Mouse (Mus musculus) cerebellum, adult (tissue): ENCODE measurements around the gene Atp6v1e2.

ENCODE experiments used
- ATAC-seq: cut with Nextera tagmentation; 2 replicates; pipeline ENCODE4 v1.9.2; 2017; ENCODE audit warnings: mild to moderate bottlenecking, moderate library complexity, mixed read lengths; ENCODE audit not compliant: insufficient number of reproducible peaks, low FRiP score, low TSS enrichment

Gene Atp6v1e2

DNA sequence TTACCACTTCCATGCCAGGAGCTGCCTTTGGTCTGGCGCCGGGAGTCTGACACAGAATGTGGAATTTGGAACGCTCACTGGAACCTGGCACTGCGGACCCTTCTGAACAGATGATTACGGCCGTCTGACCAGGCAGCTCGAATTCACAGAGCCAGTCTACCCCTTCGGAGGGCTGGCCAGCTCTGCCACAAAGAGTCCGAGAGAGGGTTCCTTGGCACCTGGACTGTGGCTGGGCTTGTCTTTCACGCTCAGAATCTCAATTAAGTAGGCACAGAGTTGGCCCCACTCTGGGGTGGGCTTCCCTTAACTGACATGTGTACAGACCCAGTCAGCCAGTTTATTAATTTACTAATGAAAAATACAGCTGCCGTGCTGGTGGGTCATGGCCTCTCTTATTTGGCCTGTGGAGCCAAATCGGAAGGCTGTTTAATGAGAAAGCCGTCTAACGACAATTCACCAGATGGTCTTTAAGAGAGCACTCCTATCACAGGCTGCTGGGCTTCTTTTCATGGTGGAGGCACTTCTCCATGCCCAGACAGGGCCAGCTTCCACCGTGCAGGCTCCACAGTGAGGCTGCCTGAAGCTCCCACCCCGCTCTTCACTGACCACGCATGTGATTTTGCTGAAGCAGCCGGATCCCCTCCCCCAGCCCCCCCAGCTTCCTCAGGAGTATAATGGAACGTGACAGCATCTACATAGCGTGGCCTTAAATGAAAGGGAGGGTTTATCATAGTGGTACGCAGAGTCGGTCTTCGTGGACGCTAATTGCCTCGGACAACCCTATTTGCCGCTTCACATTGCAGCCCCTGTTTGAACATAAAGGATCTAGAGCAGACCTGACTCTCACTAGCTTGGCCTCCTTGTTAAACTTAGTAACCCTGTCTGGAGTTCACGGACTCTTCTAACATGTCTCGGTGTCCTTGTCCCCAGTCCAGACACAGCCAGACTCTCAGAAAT is at the start of gene Atp6v1e2:
Atp6v1e2 (minus strand) TSS at position 58 of the 957 bp plus-strand sequence.
- ATAC-seq: no peak

DNA sequence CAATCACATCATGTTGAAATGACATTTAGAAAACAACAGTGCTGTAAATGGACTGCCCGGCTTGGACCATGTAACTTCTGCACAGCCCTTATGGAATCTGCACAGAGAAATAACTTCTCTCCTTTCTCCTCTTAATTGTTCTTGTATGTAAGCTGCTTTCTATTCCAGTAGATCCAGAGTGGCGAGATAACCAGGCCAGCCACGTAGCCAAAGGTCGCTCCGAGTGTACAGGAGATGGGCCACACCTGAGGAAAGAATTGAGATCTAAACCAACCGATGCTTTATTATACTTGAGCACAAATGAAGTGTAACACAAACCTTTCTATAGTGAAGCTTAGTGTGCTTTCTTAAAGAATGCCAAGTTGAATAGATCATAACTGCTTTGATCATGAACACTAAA is 49.6 kb upstream of the Atp6v1e2 start:
- no peak for ATAC-seq

DNA sequence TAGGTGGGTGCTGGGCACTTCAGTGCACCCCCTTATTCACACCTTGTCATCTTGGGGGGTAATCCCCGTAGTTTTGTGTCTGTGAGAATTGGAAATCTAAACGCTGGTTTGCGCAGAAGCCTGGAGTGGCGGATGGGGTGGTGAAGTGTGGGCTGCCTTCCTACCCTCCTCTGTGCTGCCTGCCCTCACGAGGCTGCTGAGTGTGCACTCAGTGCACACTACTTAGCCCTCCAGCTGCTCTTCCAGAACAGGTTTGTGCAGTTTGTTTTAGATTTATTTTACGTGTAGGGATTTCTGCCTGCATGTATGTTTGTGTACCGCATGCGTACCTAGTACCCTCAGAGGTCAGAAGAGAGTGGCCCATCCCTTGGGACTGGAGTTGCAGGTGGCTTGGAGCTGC is 43.6 kb upstream of the Atp6v1e2 start:
- no peak for ATAC-seq

DNA sequence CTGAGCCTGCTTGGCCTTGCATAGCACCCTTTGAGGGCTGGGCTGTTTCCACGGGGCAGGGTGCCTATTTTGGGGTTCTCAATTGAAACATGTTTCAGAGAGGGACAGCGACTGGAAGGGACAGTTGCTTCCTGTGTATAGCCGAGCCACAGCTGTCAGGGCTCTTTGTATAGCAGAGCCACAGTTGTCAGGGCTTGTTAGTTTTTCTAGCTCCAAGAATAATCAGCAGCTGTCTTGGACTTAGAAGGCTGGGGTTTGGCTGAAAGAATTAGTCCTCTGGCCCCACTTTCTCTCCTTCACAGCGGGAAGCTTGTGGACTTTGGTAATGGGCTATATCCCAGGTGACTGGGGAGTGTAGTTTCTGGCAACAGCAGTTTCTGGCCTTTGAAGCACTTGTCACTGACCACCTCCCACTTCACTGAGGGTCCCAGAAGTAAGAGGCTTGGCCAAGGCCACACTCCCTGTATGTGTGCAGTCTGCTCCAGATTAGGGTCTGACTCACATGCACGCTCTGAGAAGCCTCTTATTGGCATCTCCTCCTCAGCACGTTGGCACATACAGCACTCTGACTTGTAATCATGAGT is 41.0 kb upstream of the Atp6v1e2 start:
- ATAC-seq: no peak

DNA sequence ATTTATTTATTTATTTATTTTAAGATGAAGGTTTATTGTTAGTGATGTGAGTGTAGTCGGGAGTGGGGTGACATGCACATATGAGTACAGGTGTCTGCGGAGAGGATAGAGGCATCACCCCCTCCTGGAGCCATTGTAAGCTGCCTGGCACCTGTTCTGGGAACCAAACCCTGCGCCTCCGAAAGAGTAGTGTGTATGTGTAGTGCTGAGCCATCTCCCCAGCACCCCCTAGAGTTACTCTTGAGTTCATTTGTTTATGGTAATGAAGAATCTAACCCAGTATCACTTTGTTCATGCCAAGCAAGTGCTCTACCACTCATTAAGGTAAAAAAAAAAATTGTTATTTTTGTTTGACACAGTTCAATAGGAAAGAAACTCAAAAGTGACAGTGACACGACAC is 40.5 kb upstream of the Atp6v1e2 start:
- no peak for ATAC-seq

DNA sequence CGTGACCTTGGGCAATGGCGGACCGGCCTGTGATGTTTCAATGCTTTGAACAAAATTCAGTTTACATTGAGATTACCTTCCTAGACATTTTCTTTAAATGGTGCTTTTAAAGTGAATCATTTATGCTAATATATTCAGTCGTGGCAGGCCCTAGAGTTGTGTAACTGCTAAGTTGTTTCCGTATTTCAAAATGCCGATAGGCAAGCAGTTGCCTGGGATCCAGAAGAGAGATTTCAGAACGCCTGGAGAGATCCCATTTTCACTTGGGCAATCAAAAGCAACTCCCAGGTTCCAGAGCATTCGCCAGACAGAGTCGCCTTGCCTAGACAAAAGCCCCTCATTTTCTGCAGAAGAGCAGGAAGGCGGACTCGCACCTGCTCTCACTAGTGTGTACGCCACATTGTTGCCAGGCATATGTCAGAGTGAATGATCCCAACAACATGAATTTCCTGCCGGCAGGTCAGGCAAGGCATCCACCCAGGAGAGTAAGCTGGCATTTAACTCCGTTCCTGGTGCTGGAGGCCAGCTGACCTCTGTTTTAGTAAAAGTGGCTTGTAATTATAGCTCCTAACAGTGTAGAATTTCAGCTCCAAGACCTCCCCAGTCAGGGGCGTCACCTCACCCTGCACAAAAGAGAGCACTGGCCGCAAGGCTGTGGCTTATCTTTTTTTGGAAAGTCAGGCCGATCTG is 38.9 kb upstream of the Atp6v1e2 start:
- ATAC-seq: no peak

DNA sequence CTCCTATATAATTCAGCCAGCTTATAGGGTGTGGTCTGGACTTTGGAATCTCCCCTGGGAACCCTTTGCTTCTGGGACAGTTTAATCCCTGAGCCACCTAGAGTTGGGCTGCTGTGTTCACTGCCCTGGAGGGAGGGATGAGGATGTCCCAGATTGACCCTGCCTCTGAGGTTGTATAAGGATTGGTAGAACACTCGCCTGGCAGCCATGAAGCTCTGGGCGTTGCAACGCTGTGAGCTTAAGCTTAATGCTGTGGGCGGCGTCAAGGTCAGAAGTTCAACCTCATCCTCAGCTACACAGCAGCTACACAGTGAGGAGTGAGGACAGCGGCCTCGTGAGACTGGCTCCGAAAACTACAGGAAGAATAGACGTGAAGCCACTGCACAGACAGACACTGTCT is 34.8 kb upstream of the Atp6v1e2 start:
- no peak for ATAC-seq

DNA sequence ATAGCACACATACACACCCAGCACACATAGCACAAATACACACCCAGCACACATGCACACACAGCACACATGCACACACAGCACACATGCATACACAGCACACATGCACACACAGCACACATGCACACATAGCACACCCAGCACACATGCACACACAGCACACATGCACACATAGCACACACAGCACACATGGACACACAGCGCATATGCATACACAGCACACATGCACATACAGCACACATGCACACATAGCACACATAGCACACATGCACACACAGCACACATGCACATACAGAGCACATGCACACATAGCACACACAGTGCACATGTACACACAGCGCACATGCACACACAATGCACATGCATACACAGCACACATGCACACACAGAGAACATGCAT is 34.0 kb upstream of the Atp6v1e2 start:
- no peak for ATAC-seq

DNA sequence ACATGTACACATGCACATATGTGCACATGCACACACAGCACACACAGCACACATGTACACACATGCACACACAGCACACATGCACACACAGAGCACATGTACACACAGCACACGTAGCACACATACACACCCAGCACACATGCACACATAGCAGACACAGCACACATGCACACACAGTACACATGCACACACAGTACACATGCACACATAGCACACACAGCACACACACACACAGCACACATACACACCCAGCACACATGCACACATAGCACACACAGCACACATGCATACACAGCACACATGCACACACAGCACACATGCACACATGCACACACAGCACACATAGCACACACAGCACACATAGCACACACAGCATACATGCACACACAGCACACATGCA is 33.5 kb upstream of the Atp6v1e2 start:
- ATAC-seq: no peak

DNA sequence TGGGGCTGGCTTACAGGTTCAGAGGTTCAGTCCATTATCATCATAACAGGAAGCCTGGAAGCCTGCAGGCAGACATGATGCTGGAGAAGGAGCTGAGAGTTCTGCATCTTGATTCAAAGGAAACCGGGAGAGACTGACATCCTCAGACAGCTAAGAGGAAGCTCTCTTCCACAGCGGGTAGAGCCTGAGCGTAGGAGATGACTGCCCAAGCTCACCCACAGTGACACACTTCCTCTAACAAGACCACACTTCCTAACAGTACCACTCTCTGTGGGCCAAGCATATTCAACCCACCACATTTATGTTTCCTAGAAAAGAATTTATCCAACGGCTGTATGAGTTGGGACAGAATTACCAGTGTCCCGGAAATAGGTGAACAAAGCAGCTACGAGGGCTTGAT is 30.8 kb upstream of the Atp6v1e2 start:
- ATAC-seq: no peak

DNA sequence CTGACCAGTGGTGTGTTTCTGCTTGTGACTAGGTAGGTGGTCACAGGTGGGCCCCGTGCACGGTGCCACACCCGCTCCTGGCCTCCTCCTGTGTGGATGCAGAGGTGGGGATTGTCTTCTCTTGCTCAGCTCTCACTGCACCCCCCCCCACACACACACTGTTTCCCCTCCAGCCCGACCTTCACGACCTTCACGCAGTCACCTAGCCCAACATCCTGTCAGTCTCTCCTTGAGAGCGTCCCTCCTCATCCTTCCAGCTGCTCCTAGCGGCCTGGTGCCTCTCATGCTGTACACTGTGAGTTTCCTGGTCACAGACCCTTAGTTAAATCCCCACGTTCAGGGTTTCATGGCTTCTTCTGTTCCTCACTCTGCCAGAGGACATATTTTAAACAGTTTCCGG is 28.7 kb upstream of the Atp6v1e2 start:
- no peak for ATAC-seq

DNA sequence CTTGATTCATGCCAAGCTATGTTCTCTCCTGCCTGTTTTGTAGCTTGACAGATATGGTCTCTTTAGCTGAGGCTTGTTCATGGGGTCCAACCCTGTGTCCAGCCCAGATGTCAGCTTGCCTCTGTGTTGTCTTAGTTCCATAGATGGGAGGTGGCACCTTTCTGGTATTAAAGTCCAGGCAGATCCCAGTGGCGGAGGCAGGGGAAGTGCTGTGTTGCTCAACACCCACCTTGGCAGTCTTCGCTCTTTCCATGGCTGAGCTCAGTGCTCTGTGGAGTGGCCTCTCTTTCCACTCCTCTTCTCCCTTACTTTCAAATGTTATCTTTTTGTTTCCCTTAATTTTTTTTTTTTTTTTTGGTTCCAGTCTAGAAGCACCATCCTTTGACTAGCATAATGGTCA is 25.4 kb upstream of the Atp6v1e2 start:
- no peak for ATAC-seq

DNA sequence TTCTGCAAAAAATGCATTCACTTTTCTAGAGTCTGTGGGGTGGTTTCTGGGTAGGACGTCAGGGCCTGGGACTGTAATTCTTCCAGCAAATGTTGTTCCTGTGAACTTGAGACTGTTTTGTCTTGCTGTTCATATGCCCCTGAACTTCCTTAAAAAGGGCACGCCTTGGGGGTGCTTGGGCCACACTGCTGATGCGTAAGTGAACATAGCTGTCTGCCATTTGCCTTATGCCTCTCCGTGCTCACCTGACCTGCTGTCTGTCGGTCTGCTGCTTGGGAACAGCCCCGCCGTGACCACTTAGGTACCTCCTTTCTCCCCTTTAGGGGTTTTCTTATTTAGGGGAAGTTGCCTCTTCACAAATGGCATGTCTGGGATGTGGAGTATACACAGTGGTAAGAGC is 24.2 kb upstream of the Atp6v1e2 start:
- no peak for ATAC-seq

DNA sequence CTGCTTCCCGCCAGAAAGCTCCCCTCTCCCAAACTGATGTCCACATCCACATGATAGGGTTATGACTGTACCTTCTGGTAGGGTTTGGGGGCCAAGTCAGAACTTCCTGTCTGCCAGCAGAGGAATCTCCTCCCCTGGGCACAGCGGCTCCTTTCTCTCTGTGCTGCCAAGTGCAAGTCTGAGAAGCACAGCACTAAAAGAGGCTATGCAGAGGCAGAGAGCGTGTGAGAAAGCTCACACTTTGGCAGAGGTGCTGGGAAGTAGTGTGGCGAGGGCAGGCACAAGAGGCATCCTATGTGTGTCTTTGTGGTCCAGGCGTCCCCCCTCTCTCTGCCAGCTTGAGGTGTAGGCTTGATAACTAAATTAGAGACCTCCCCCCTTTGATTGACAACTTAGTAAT is 23.3 kb upstream of the Atp6v1e2 start:
- no peak for ATAC-seq

DNA sequence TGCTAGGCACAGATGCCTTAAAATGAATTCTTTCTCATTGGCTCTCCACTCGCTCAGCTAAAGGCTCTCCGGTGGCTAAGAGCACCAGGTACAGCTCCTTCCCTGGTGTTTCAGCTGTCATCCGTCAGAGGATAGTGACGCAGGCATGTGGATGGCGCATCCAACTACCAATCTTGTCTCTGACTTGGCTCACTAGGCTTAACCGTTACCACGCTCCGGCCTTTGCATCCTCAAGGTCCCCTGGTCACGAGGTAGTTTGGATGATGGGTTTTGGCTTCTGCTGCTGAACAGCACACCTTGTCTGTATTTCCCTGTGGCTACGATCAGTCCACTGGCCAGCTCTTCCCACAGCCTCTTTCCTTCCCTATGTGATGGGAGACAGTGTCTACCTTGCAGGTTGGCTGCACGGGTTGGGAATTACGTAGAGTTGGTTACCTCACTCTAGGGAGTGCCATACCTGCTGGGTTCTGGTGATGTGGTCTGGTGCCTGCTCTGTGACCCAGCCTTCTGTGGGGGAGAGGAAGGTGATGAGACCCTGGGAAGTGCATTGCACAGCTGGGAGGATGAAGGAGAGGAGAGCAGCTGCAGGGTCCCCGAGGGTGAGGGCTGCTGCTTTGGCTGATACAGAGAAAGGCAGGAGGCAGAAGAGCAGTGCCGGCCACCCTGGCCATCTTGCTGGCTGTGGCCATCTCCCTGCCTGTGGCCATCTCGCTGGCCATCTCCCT is 22.5 kb upstream of the Atp6v1e2 start:
- no peak for ATAC-seq

DNA sequence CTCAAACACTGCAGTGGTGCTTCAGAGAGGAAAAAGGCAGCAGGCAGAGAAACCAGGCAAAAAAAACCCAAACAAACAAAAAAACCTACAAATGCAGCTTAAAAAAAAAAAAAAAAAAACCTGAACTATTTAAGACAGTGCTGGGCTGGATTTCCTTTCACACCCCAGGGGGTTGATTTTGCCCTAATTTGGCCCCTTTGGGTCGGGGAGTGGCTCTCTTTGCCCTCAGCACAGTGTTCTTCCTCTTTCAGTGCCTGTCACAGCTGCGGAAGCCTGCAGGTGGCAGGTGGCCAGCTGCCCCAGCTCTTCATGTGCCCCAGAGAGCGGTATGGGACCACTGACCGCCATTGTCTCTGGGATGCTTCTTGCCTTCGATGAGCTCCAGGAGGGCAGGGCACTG is 21.9 kb upstream of the Atp6v1e2 start:
- no peak for ATAC-seq

DNA sequence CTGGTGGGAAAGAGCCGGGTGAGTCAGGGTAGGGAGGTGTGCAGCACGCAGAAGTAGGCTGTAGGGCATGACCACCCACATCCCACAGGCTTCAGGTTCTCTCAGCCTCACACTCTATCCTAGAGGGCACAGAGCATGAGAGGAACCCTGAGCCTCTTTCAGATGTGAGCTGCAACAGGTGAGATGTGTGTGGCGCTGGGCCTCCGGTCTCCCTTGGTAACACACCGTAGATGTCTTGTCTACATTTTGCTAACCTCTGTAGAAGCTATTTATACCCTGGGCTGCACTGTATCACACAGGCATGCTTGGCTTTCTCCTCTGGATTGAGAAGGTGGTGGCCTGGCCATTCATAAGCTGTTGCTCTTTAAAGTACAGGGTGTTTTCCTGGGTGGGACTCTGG is 20.9 kb upstream of the Atp6v1e2 start:
- no peak for ATAC-seq

DNA sequence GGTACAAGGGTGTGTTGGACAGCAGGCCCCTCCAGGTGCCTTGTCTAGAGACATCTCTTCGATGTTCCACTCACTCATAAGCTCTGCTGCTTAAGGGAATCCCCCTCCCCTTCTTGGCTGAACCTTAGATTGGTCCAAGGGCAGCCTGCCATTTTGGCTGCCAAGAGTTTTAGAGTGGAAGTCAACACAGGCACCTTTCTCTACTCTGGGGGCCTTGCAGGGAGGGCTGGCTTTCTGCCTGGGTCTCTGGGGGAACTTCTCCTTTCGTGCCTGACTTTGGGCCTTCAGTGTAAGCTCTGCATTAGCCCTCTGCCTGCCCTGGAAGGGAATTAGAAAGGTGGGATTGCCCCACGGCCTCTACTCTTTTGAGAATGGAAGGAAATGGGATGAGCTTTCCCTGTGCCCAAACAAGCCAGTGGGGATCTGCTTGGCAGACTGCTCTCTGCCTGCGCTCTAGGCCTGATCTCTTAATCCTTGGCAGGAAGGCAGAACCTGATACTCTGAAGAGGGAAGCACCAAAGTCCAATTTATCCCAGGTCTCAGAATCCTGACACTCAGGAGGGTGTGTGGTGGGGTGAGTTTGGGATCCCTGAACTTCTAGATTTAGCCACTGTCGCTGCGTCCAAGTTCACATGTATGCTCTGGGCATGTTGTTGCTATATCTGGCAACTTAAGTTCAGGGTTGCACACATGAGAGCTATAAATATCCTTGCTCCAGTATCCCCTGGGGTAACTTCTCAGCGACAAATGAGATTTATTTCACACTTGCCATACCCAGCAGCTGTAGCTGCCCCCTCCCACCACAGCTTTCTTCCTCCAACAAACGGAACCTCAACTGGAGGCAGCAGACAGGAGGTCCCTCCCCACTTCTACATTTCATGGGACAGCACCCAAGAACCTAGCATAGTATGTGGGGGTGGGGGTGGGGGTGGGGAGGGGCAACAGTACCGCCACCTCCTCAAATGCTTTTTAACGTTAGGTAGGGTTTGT is 20.1 kb upstream of the Atp6v1e2 start:
- no peak for ATAC-seq

DNA sequence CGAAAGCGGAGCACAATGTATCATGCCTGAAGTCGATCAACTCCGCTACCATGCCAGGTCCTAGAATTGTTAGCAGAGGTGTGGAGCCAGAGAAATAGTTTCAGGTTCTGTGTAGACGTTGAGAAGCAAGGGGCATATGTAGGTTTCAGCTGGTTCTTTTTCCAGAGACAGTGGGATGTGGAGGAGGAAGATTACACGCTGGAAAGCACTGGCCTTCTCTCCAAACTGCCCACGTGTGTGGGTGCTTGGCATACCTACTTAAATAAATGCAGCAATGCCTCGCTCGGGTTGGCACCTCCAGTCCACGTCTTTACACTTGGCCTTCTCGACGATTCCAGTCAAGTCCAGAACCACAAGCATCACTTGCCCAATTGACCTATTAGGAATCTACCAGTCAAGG is 19.4 kb upstream of the Atp6v1e2 start:
- ATAC-seq: no peak

DNA sequence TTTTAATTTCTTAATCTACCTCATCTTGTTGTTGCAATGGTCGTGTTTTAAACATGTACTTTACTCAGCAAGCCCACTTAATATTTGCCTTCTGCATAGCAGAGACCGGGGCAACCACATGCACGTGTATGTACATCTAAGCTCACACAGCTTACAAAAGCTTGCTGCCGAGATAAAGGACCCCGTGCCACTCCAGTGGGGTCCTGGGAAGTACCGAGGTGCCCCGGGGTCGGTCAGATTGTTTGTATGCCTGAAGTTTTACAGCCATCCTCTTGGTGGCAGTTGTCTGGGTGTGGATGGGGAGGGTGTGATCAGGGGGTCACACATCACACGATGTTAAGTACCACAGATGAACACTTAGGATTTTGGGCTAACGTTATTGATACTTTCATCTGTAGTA is 18.3 kb upstream of the Atp6v1e2 start:
- no peak for ATAC-seq
